Mouse (Mus musculus) heart, embryonic 16.5 days (tissue): ENCODE measurements around the gene Cnnm3. TPM values are rescaled to one million over a fixed set of nuclear protein-coding genes. Genes with fewer than 3 reads are reported as not detected.

Experiments used
- ATAC-seq: fragments of 200-750 bp; cut with Nextera tagmentation; replicated peaks from 2 replicates; pipeline ENCODE4 v1.8.0; 2017; ENCODE audit warnings: moderate number of reproducible peaks; ENCODE audit not compliant: insufficient read depth, low FRiP score; ENCODE audit errors: extremely low read depth
- H3K27ac ChIP-seq: fragments of 300-500 bp; sonication (generic); 2 replicates; pipeline ENCODE4 v1.5.1; 2014; ENCODE audit warnings: mild to moderate bottlenecking, low read length, control low read depth, moderate library complexity
- H3K27me3 ChIP-seq: fragments of 300-500 bp; sonication (generic); 2 replicates; pipeline ENCODE4 v1.6.1; 2014; ENCODE audit warnings: low read length, mixed read lengths; ENCODE audit not compliant: control insufficient read depth, insufficient read depth
- H3K36me3 ChIP-seq: fragments of 300-500 bp; sonication (generic); 2 replicates; pipeline ENCODE4 v1.6.1; 2014; ENCODE audit not compliant: control insufficient read depth, insufficient read depth
- H3K4me1 ChIP-seq: fragments of 300-500 bp; sonication (generic); 2 replicates; pipeline ENCODE4 v1.6.1; 2014; ENCODE audit warnings: low read length, mixed read lengths; ENCODE audit not compliant: control insufficient read depth, insufficient read depth
- H3K4me2 ChIP-seq: fragments of 300-500 bp; sonication (generic); 2 replicates; pipeline ENCODE4 v1.6.1; 2014; ENCODE audit warnings: low read depth, mild to moderate bottlenecking, control low read depth, low read length
- H3K4me3 ChIP-seq: fragments of 300-500 bp; sonication (generic); 2 replicates; pipeline ENCODE4 v1.5.1; 2014; ENCODE audit warnings: mild to moderate bottlenecking, control low read depth, low read length
- H3K9ac ChIP-seq: fragments of 300-500 bp; sonication (generic); 2 replicates; pipeline ENCODE4 v1.6.1; 2014; ENCODE audit warnings: low read length, control low read depth
- H3K9me3 ChIP-seq: fragments of 300-500 bp; sonication (generic); replicated peaks from 2 replicates; pipeline ENCODE4 v1.6.1; 2016; ENCODE audit warnings: low read length; ENCODE audit not compliant: control insufficient read depth
- WGBS: fragments of 180-500 bp; shearing (Covaris S2); extraction: QIAGEN DNeasy Blood & Tissue Kit; methylation state at CpG from one replicate; pipeline ENCODE4 v1.1.7; 2014; 5-methylcytosine and 5-hydroxymethylcytosine counted together
- polyA plus RNA-seq: library from polyadenylated mRNA; unstranded; fragments of >200 nt; fragmentation: Nextera tagmentation; extraction: Ambion mirVana; gene quantifications from 2 replicates; pipeline ENCODE4 v1.2.1, GENCODE M21; 2015

Gene Cnnm3
- 1.8 and 2.4 TPM in 2 replicates for polyA plus RNA-seq

GRCm38 (mm10) chr1:36511289-36512021 is at the start of gene Cnnm3:
Gene Cnnm3 (plus strand): TSS chr1:36511867.
- peak within 1 kb of the TSS; percentile 96 for H3K9ac ChIP-seq
- no peaks in the 10 kb centered on the region; the same call in 1 of the 2 replicates for H3K9me3 ChIP-seq
- peak within 1 kb of the TSS; percentile 97 for H3K4me2 ChIP-seq
- H3K27ac ChIP-seq, result peak within 1 kb of the TSS; percentile 97
- peak within 1 kb of the TSS; percentile 85 for H3K4me3 ChIP-seq
- H3K4me1 ChIP-seq, result peaks cover 31% of the 10 kb centered on the region
- H3K36me3 ChIP-seq, result no peaks in the 10 kb centered on the region
- H3K27me3 ChIP-seq, result no peaks in the 10 kb centered on the region
- 2% methylated on average over 47 of the region's 51 CpGs for WGBS
- ATAC-seq, result peak; percentile 98

DNA sequence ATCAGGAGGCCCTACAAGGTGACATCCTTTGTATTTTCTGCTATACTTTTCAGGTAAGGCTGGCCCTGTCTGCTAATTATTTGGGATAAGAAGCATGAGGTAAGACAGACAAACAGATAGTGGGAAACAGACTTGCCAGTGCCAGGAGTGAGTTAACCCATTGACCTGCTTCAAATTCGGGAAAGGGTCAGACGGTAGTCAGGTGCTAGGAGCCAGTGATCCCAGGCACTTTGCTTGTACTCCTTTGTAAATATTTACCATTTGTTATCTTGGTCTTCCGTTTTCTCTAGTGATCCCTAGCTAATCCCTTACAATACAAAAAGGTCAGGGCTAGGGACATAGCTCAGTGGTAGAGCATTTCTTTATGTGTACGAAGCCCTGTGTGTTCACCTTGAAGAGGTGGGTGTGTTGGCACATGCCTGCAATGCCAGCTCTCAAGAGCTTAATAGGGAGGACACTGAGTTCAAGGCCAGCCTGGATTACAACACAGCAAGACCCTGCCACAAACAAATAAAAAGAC is 46.0 kb upstream of the Cnnm3 start:
- H3K27me3 ChIP-seq, result no peaks in the 10 kb centered on the region
- H3K4me1 ChIP-seq, result peaks cover 3% of the 10 kb centered on the region
- WGBS, result 55% methylated on average over 4 of the region's 4 CpGs
- no peak overlapping the region for H3K27ac ChIP-seq
- H3K9ac ChIP-seq, result no peak overlapping the region
- H3K4me3 ChIP-seq, result no peak overlapping the region
- ATAC-seq, result no peak
- H3K9me3 ChIP-seq, result no peaks in the 10 kb centered on the region
- no peak overlapping the region for H3K4me2 ChIP-seq
- H3K36me3 ChIP-seq, result no peaks in the 10 kb centered on the region

- Histone ChIP-seq H3K36me3 (no peaks in the 10 kb centered on the region), H3K4me2 (no peak overlapping the region), H3K27me3 (no peaks in the 10 kb centered on the region), H3K9ac (no peak overlapping the region), H3K4me1 (peaks cover 8% of the 10 kb centered on the region), H3K27ac (no peak overlapping the region), H3K4me3 (no peak overlapping the region), H3K9me3 (no peaks in the 10 kb centered on the region)
- WGBS, result 52% methylated on average over 5 of the region's 5 CpGs
- ATAC-seq, result no peak
Observed at GRCm38 (mm10) chr1:36467446-36467845, 44.2 kb upstream of the Cnnm3 start.

DNA sequence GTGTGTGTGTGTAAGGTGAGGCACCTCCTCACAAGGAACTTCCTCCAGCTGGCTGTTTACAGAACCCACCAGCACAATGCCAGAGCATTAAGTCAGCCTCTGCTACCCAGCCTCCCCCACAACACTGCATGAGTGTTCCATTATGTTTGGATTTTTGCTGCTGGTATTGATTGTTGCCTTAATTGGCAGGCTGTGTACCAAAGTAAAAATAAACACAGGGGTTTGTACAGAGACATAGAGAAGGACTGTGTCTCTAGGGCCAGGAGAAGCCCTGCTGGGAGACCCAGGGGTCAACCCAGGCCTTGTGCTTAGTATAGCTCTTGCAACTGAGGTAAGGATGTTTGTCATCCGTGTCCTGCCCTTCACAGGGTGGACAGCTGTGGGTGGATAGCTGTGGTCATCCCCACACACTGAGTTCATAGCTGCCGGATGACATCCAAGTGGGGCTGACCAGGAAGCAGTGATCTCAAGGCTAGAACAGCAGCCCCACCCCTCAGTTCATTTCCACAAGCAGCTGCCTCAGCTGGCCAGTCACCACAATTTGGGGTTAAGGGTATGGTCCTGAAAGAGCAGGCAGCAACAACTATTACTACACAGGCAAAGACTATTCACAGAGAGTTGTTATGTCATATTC is 41.7 kb upstream of the Cnnm3 start:
- Histone ChIP-seq H3K4me3 (no peak overlapping the region), H3K9ac (no peak overlapping the region), H3K4me1 (peaks cover 27% of the 10 kb centered on the region), H3K9me3 (no peaks in the 10 kb centered on the region), H3K27ac (no peak overlapping the region), H3K36me3 (no peaks in the 10 kb centered on the region), H3K4me2 (no peak overlapping the region), H3K27me3 (no peaks in the 10 kb centered on the region)
- ATAC-seq, result no peak
- 37% methylated on average over 2 of the region's 2 CpGs for WGBS

GRCm38 (mm10) chr1:36471181-36472105 is 40.2 kb upstream of the Cnnm3 start, which contains the start of gene Cnnm4:
Gene Cnnm4 (plus strand): TSS chr1:36471620.
- ATAC-seq, result peak; percentile 93
- WGBS, result under 1% methylated on average over 62 of the region's 98 CpGs
- H3K27me3 ChIP-seq, result no peaks in the 10 kb centered on the region
- no peaks in the 10 kb centered on the region for H3K36me3 ChIP-seq
- H3K27ac ChIP-seq, result peak within 1 kb of the TSS; percentile 79
- H3K4me2 ChIP-seq, result peak within 1 kb of the TSS; percentile 87
- H3K9ac ChIP-seq, result peak within 1 kb of the TSS; percentile 82
- H3K4me1 ChIP-seq, result peaks cover 37% of the 10 kb centered on the region
- peak within 1 kb of the TSS; percentile 69 for H3K4me3 ChIP-seq
- no peaks in the 10 kb centered on the region for H3K9me3 ChIP-seq

DNA sequence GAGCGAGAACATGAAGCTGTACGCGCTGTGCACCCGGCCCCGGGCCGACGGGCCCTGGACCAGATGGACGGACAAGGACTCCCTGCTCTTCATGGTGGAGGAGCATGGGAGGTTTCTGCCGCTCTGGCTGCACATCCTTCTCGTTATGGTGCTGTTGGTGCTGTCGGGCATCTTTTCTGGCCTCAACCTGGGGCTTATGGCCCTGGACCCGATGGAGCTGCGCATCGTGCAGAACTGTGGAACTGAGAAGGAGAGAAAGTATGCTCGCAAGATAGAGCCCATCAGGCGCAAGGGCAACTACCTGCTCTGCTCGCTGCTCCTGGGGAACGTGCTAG is 39.6 kb upstream of the Cnnm3 start:
- H3K27ac ChIP-seq, result peak overlapping the region; percentile 52; the same call in 1 of the 2 replicates
- ATAC-seq, result no peak

DNA sequence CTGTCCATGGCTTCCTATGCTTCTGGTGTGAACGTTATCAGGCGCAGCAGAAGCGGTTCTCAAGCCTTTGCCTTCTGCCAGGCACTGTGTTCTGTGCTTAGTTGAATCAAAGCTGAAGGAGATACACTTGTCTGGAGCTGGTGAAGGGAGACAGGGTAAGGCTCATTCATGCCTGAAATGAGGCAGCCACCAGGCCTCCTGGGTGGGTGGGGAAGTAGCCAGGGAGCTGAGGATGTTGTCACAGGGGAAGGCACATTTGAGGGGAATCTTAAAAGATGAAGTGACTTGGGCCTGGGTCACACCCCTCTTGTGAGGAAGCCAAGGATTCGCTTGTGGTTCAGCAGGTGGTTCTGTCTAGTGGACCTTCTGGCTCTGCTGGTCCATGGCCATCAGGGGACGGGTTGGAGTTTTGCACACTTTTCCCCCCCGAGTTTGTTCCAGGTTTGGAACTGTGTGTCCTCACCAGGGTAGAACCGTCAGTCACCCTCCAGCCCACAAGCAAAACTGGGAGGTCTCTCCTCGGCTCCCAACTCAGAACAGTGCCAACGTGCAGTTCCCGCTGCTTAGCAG is 38.4 kb upstream of the Cnnm3 start:
- H3K4me3 ChIP-seq, result peak overlapping the region; percentile 69
- ATAC-seq, result no peak

More for the DNA sequence above, 39.6 kb upstream of the Cnnm3 start:
- peaks cover 37% of the 10 kb centered on the region for H3K4me1 ChIP-seq
- peak overlapping the region; percentile 87 for H3K4me2 ChIP-seq
- H3K9ac ChIP-seq, result peak overlapping the region; percentile 82
- 15% methylated on average over 18 of the region's 18 CpGs for WGBS
- peak overlapping the region; percentile 69 for H3K4me3 ChIP-seq
- no peaks in the 10 kb centered on the region for H3K27me3 ChIP-seq
- no peaks in the 10 kb centered on the region for H3K9me3 ChIP-seq
- no peaks in the 10 kb centered on the region for H3K36me3 ChIP-seq

DNA sequence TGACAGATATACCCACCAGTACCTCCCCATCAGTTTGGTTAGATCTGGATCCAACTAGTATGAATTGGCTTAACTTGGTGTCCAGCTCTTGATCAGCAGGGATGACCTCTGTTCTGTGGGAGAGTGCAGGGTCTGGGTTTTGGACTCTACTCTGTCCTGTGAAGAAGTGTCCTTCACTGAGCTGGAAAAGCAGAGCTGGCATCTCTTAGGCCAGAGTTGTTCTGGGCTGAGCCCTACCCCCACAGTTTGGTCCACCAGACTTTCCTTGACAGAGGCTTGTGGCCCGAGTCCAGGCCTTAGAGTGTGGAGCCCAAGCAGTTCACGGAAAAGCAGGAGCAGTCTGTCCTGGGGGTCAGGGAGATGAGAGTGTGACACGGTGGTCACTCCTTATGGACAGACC is 37.0 kb upstream of the Cnnm3 start:
- H3K27me3 ChIP-seq, result no peaks in the 10 kb centered on the region
- no peak overlapping the region for H3K4me3 ChIP-seq
- no peaks in the 10 kb centered on the region for H3K9me3 ChIP-seq
- no peaks in the 10 kb centered on the region for H3K36me3 ChIP-seq
- H3K27ac ChIP-seq, result no peak overlapping the region
- no peak overlapping the region for H3K9ac ChIP-seq
- H3K4me1 ChIP-seq, result peaks cover 45% of the 10 kb centered on the region
- H3K4me2 ChIP-seq, result peak overlapping the region; percentile 37; the same call in 1 of the 2 replicates
- WGBS, result 61% methylated on average over 3 of the region's 3 CpGs
- no peak for ATAC-seq

More for the DNA sequence above, 38.4 kb upstream of the Cnnm3 start:
- Histone ChIP-seq H3K4me2 (peak overlapping the region; percentile 87), H3K27me3 (no peaks in the 10 kb centered on the region), H3K36me3 (no peaks in the 10 kb centered on the region), H3K9ac (peak overlapping the region; percentile 38; the same call in 1 of the 2 replicates), H3K4me1 (peaks cover 44% of the 10 kb centered on the region), H3K9me3 (no peaks in the 10 kb centered on the region), H3K27ac (no peak overlapping the region)
- WGBS, result 62% methylated on average over 10 of the region's 10 CpGs
